In genomic region chr2:156664407-156664806, GRCm38 (mm10) we compare ENCODE assay signal across 16 mouse cellular contexts. TPM values are rescaled to one million over a fixed set of nuclear protein-coding genes. Genes with fewer than 3 reads are reported as not detected.
DNase-seq lines count a peak whose midpoint lies in the region; ATAC-seq lines count a peak whose summit lies in the region.
"Had no signal": no experiment of that assay in that cellular context is flagged by ENCODE, and none has a peak within 500 bp of the region (broad histone marks: within the 10 kb centered on the region; RNA-seq: fewer than 3 reads in every experiment).

No protein-coding gene starts in this region.

- no peak overlapping the region for H3K27ac ChIP-seq in kidney, embryonic 16.5 days (ENCODE audit: low read length)
- H3K27ac ChIP-seq: hindbrain, embryonic 10.5 days; hindbrain, postnatal 0 days; kidney, postnatal 0 days had no signal

- no peaks in the 10 kb centered on the region for H3K9me3 ChIP-seq in kidney, embryonic 16.5 days (ENCODE audit: low read length)
- H3K9me3 ChIP-seq: hindbrain, embryonic 10.5 days had no signal

- 14% methylated on average over 5 of the region's 5 CpGs for WGBS in kidney, embryonic 16.5 days

- H3K9ac ChIP-seq in kidney, embryonic 16.5 days (replicated peaks; ENCODE audit: low read length): no peak overlapping the region

- no peaks in the 10 kb centered on the region for H3K36me3 ChIP-seq in kidney, embryonic 16.5 days (ENCODE audit: insufficient read depth, low read length)
- H3K36me3 ChIP-seq: hindbrain, embryonic 10.5 days had no signal

- peak; percentile 39; the same call in 1 of the 2 replicates for ATAC-seq in frontal cortex, adult (ENCODE audit: low TSS enrichment)
- no peak for ATAC-seq in kidney, embryonic 16.5 days (ENCODE audit: low FRiP score, low TSS enrichment)
- ATAC-seq: hindbrain, postnatal 0 days; intestine, postnatal 0 days had no signal

- no peak overlapping the region for H3K4me3 ChIP-seq in kidney, embryonic 16.5 days (ENCODE audit: low read length)
- H3K4me3 ChIP-seq: hindbrain, embryonic 10.5 days had no signal

- DNase-seq in frontal cortex, postnatal 25 days (ENCODE audit: low spot score in 2 of 2): no peak
- peak; percentile 58 to 59 for DNase-seq in right cerebral cortex, adult 2 months (ENCODE audit: low spot score in 2 of 2)
- no peak for DNase-seq in right cerebral cortex, postnatal 25 days
- DNase-seq in frontal cortex, postnatal 36 days (ENCODE audit: low spot score in 2 of 2): peak; percentile 64
- DNase-seq in gastrocnemius, postnatal 10 days: no peak
- DNase-seq: cerebellum, adult 9-10 months; lung, adult 18-20 months; lung, postnatal 36 days; retina, postnatal 1 day had no signal

- no peaks in the 10 kb centered on the region for H3K27me3 ChIP-seq in kidney, embryonic 16.5 days (ENCODE audit: insufficient read depth, low read length)

- no peak overlapping the region for H3K4me2 ChIP-seq in kidney, embryonic 16.5 days (replicated peaks; ENCODE audit: low read depth, low read length)
- H3K4me2 ChIP-seq: liver, embryonic 11.5 days had no signal

- H3K4me1 ChIP-seq in kidney, embryonic 16.5 days (ENCODE audit: insufficient read depth, low read length): no peaks in the 10 kb centered on the region

RNA-seq across cellular contexts. Expression of gene Dlgap4, which starts 50.9 kb away (rescaled TPM):
- polyA plus RNA-seq in kidney, embryonic 16.5 days (2015; fragmentation: Nextera tagmentation; extraction: Ambion mirVana): 68.2 and 68.5 TPM in 2 replicates
- 100 to 1,000 TPM in 1 of 2 experiments, 10 to 100 TPM in 1; 76.5 to 102 TPM for total RNA-seq in gastrocnemius, postnatal 10 days (2021)

Comparison
In these comparisons a context has a peak if more than half of its experiments do, and no peak if none do; other contexts are left out.
1. DNase-seq: peak in right cerebral cortex, adult 2 months (2 of 2) and frontal cortex, postnatal 36 days (2 of 2); none in frontal cortex, postnatal 25 days (0 of 2), right cerebral cortex, postnatal 25 days (single experiment) and gastrocnemius, postnatal 10 days (single experiment).